Mouse (Mus musculus) testis, adult 2 months (tissue): ENCODE results near the gene Matn4. TPM values are rescaled to one million over a fixed set of nuclear protein-coding genes. Genes with fewer than 3 reads are reported as not detected.

ENCODE experiments used
- H3K27ac ChIP-seq: fragments of 200-500 bp; 2 replicates; pipeline ENCODE4 v1.5.1; 2012; ENCODE audit warnings: low read depth, low read length; ENCODE audit not compliant: control insufficient read depth, insufficient read depth
- H3K27me3 ChIP-seq: fragments of 200-500 bp; 2 replicates; pipeline ENCODE4 v1.6.1; 2012; ENCODE audit warnings: mild to moderate bottlenecking, low read length, moderate library complexity; ENCODE audit not compliant: control insufficient read depth, insufficient read depth
- H3K36me3 ChIP-seq: fragments of 200-500 bp; 2 replicates; pipeline ENCODE4 v1.6.1; 2012; ENCODE audit warnings: mild to moderate bottlenecking, low read length; ENCODE audit not compliant: control insufficient read depth, insufficient read depth
- H3K4me1 ChIP-seq: fragments of 200-500 bp; 2 replicates; pipeline ENCODE4 v1.6.1; 2012; ENCODE audit warnings: low read length; ENCODE audit not compliant: control insufficient read depth, insufficient read depth
- H3K4me3 ChIP-seq: fragments of 200-500 bp; 2 replicates; pipeline ENCODE4 v1.5.1; 2012; ENCODE audit warnings: low read depth, mild to moderate bottlenecking, low read length, moderate library complexity, mixed read lengths; ENCODE audit not compliant: control insufficient read depth
- CTCF ChIP-seq: fragments of 200-500 bp; IDR thresholded peaks from 2 replicates; pipeline ENCODE4 v1.5.1; 2012; ENCODE audit warnings: low read depth, mild to moderate bottlenecking, inconsistent platforms, low read length, moderate library complexity; ENCODE audit not compliant: control insufficient read depth, insufficient read depth, insufficient replicate concordance
- POLR2A ChIP-seq: fragments of 200-500 bp; IDR thresholded peaks from 2 replicates; pipeline ENCODE4 v1.6.1; 2012; ENCODE audit warnings: low read depth, mild to moderate bottlenecking, inconsistent platforms, low read length, moderate library complexity; ENCODE audit not compliant: control insufficient read depth
- polyA plus RNA-seq: library from polyadenylated mRNA; depleted of rRNA; stranded (reverse); fragments of >200 nt; gene quantifications from 2 replicates; pipeline ENCODE4 v1.2.3, GENCODE M21; 2012

Matn4 gene
- polyA plus RNA-seq, 1 experiment = 0.26 TPM

- no peak for TF ChIP-seq CTCF
- TF ChIP-seq POLR2A = no peak
- no peak overlapping the region; the same call in 1 of the 2 replicates for H3K4me3 ChIP-seq
- peaks cover 7% of the 10 kb centered on the region; the same call in 1 of the 2 replicates for H3K4me1 ChIP-seq
- no peak overlapping the region for H3K27ac ChIP-seq
- H3K36me3 ChIP-seq = no peaks in the 10 kb centered on the region
- H3K27me3 ChIP-seq = no peaks in the 10 kb centered on the region
Measured at GRCm38 (mm10) chr2:164441731-164442130, 36.8 kb upstream of the Matn4 start.

- TF ChIP-seq CTCF (no peak), POLR2A (no peak)
- Histone ChIP-seq H3K36me3 (no peaks in the 10 kb centered on the region), H3K27me3 (no peaks in the 10 kb centered on the region), H3K27ac (no peak overlapping the region), H3K4me3 (no peak overlapping the region; the same call in 1 of the 2 replicates), H3K4me1 (peaks cover 7% of the 10 kb centered on the region; the same call in 1 of the 2 replicates)
Measured at GRCm38 (mm10) chr2:164441155-164441554, 36.2 kb upstream of the Matn4 start.

DNA sequence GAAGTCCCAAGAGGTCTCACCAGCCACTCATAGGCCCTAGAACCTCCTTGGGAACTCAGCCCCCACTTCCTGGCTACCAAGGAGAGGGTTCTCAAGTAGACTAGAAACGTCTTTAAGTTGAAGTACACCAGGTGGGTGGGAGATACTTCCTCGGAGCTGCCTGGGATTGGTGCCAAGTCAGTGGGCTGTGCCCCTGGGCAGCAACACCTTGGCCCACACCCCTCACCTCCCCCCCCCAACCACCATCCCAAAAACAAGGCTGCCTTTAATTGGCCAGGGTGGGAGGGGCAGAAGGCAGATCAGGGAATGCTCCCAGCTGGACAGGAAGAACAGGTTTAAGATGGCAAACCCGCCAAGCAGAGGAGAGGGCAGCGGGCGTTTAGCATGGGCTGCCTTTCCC lies 35.4 kb upstream of the Matn4 start:
- no peaks in the 10 kb centered on the region for H3K36me3 ChIP-seq
- peaks cover 7% of the 10 kb centered on the region; the same call in 1 of the 2 replicates for H3K4me1 ChIP-seq
- no peak overlapping the region for H3K4me3 ChIP-seq
- H3K27ac ChIP-seq = no peak overlapping the region
- no peaks in the 10 kb centered on the region for H3K27me3 ChIP-seq
- TF ChIP-seq POLR2A (no peak), CTCF (no peak)

DNA sequence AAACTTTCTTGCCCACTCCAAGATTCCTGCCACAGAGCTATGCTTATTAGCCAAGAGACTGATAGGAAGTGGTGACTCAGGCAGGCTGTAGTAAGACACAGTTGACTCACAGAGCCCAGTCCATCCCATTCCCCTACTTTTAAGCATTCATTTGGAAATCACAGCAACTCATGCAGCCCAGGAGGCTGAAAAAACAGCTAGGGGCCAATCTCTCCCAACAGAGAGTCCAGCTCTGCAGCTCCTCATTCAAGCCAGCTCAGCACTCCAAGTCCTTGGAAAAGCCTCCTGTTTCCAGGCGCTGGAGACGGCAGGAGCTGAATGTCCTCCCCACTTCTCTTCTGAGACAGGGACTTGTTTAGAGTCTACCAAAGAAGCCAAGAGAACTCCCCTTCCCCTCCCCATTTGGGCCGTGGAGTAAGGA lies 34.1 kb upstream of the Matn4 start:
- Histone ChIP-seq H3K4me1 (peaks cover 7% of the 10 kb centered on the region), H3K27ac (peak overlapping the region; percentile 5; the same call in 1 of the 2 replicates), H3K36me3 (no peaks in the 10 kb centered on the region), H3K4me3 (no peak overlapping the region), H3K27me3 (no peaks in the 10 kb centered on the region)
- TF ChIP-seq CTCF = no peak
- TF ChIP-seq POLR2A = no peak

- Histone ChIP-seq H3K27me3 (no peaks in the 10 kb centered on the region), H3K27ac (no peak overlapping the region), H3K4me1 (peaks cover 4% of the 10 kb centered on the region), H3K4me3 (no peak overlapping the region), H3K36me3 (no peaks in the 10 kb centered on the region)
- TF ChIP-seq CTCF (no peak), POLR2A (no peak)
Measured at GRCm38 (mm10) chr2:164438257-164438656, 33.3 kb upstream of the Matn4 start.

DNA sequence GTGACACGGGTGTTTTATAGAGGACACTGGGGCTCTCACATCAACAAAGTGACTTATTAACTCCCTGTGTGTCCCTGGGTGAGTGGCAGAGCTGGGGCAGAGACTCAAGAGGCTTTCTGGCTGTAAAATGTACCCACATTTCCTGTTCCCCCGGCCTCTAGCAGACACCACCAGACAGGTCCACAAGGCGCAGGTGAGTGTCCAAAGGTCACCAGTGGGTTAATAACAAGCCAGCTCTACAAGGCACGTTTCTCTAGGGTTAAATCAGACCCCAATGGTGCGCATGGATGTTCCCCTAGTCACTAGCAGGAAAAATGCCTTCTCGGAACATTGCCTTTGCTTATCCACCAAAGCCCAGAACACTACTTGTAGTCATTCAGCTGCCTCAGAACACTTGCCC lies 32.8 kb upstream of the Matn4 start:
- H3K27me3 ChIP-seq = no peaks in the 10 kb centered on the region
- H3K4me1 ChIP-seq = peaks cover 5% of the 10 kb centered on the region
- no peak for TF ChIP-seq POLR2A
- TF ChIP-seq CTCF = no peak
- H3K27ac ChIP-seq = no peak overlapping the region
- H3K36me3 ChIP-seq = no peaks in the 10 kb centered on the region
- no peak overlapping the region for H3K4me3 ChIP-seq

DNA sequence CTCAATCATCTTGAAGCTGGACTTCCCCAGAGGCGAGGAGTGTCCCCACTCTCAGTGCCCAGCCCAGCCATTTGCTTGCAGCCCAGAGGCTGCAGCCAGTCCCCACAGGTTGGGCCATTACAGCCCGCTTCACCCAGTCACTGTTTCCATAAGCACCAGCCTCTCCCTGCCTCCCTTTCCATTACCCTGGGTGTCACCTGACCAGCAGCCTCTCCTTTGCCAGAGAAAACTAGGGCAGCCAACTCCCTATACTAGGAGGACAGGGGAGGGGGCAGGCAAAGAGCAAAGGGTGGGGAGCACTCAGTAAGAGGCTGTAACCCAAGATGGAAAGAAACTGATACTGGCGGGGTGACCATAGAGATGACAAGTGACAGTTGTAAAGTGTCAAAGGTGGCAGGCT lies 32.0 kb upstream of the Matn4 start:
- H3K36me3 ChIP-seq = no peaks in the 10 kb centered on the region
- H3K4me3 ChIP-seq = no peak overlapping the region
- H3K27me3 ChIP-seq = no peaks in the 10 kb centered on the region
- H3K4me1 ChIP-seq = peaks cover 10% of the 10 kb centered on the region
- TF ChIP-seq CTCF (no peak), POLR2A (no peak)
- no peak overlapping the region for H3K27ac ChIP-seq

GRCm38 (mm10) chr2:164436215-164436913 lies 31.4 kb upstream of the Matn4 start:
- H3K27ac ChIP-seq = no peak overlapping the region
- TF ChIP-seq CTCF (no peak), POLR2A (no peak)
- no peaks in the 10 kb centered on the region for H3K36me3 ChIP-seq
- peaks cover 15% of the 10 kb centered on the region for H3K4me1 ChIP-seq
- H3K27me3 ChIP-seq = no peaks in the 10 kb centered on the region
- H3K4me3 ChIP-seq = no peak overlapping the region
